Mouse (Mus musculus) olfactory bulb, adult 2 months (tissue): ENCODE measurements around the gene Heg1.

Experiments used
- CTCF ChIP-seq: fragments of 200-500 bp; IDR thresholded peaks from 2 replicates; pipeline ENCODE4 v1.5.1; 2012; ENCODE audit warnings: low read depth, mild to moderate bottlenecking, low read length, moderate library complexity; ENCODE audit not compliant: insufficient read depth
- POLR2A ChIP-seq: fragments of 200-500 bp; IDR thresholded peaks from 2 replicates; pipeline ENCODE4 v1.6.1; 2012; ENCODE audit warnings: mild to moderate bottlenecking, low read depth, low read length, moderate library complexity; ENCODE audit not compliant: insufficient read depth

DNA sequence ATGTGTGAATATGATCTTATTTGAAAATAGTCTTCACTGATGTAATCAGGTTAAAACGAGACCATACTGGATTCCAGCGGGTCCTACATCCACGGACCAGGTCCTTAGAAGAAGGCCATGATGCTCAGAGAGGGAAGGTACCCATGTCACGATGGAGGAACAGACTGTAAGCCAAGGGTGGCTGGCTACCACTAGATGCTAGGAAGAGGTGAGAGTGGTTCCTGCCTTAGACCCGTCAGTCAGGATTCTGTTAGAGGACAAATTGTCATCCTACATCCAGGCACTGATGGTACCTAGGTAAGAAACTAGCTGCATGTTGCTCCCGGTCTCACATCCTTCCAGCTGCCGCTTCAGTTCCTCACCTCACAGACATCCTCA is 6.9 kb upstream of the Heg1 start:
- TF ChIP-seq POLR2A = no peak
- TF ChIP-seq CTCF = no peak
